Mouse (Mus musculus) erythroblast, embryonic 14.5 days (primary cell): ENCODE data around the gene Bckdk.

Experiments used
- GATA1 ChIP-seq: IDR thresholded peaks from 2 replicates; pipeline ENCODE4 v1.6.1; 2012; ENCODE audit warnings: low read length, inconsistent platforms, mixed read lengths
- TAL1 ChIP-seq: IDR thresholded peaks from 3 replicates; pipeline ENCODE4 v1.6.1; 2012; ENCODE audit warnings: low read length, inconsistent platforms, mixed read lengths

- TF ChIP-seq GATA1, result no peak
- TF ChIP-seq TAL1, result no peak
Observed at GRCm38 (mm10) chr7:127874812-127875626, 28.9 kb upstream of the Bckdk start.
